Mouse (Mus musculus) forebrain, embryonic 13.5 days (tissue): ENCODE measurements around the gene Coro7. TPM values are rescaled to one million over a fixed set of nuclear protein-coding genes. Genes with fewer than 3 reads are reported as not detected.
A peak's percentile ranks its signal among the peaks of the same experiment; 100 is the strongest.

ENCODE experiments used
- ATAC-seq: fragments of 200-750 bp; cut with Nextera tagmentation; 2 replicates; pipeline ENCODE4 v1.8.0; 2017
- H3K27ac ChIP-seq: fragments of 300-500 bp; sonication (generic); 2 replicates; pipeline ENCODE4 v1.5.1; 2015; ENCODE audit warnings: inconsistent platforms, mild to moderate bottlenecking, moderate library complexity
- H3K27me3 ChIP-seq: fragments of 300-500 bp; sonication (generic); 2 replicates; pipeline ENCODE4 v1.6.1; 2015; ENCODE audit warnings: mild to moderate bottlenecking, inconsistent platforms
- H3K36me3 ChIP-seq: fragments of 300-500 bp; sonication (generic); 2 replicates; pipeline ENCODE4 v1.6.1; 2015; ENCODE audit warnings: mild to moderate bottlenecking, inconsistent platforms; ENCODE audit not compliant: poor library complexity, severe bottlenecking
- H3K4me1 ChIP-seq: fragments of 300-500 bp; sonication (generic); 2 replicates; pipeline ENCODE4 v1.6.1; 2015; ENCODE audit warnings: inconsistent platforms
- H3K4me2 ChIP-seq: fragments of 300-500 bp; sonication (generic); 2 replicates; pipeline ENCODE4 v1.6.1; 2015; ENCODE audit warnings: inconsistent platforms, mild to moderate bottlenecking, moderate library complexity
- H3K4me3 ChIP-seq: fragments of 300-500 bp; sonication (generic); 2 replicates; pipeline ENCODE4 v1.5.1; 2015; ENCODE audit warnings: mild to moderate bottlenecking, inconsistent platforms
- H3K9ac ChIP-seq: fragments of 300-500 bp; sonication (generic); 2 replicates; pipeline ENCODE4 v1.6.1; 2015; ENCODE audit warnings: mild to moderate bottlenecking, inconsistent platforms
- H3K9me3 ChIP-seq: fragments of 300-500 bp; sonication (generic); replicated peaks from 2 replicates; pipeline ENCODE4 v1.6.1; 2016; ENCODE audit warnings: inconsistent platforms
- WGBS: fragments of 180-500 bp; shearing (Covaris S2); methylation state at CpG from one replicate; pipeline ENCODE4 v1.1.7; 2015; 5-methylcytosine and 5-hydroxymethylcytosine counted together
- polyA plus RNA-seq: library from polyadenylated mRNA; unstranded; fragments of >200 nt; fragmentation: Nextera tagmentation; extraction: Ambion mirVana; gene quantifications from 2 replicates; pipeline ENCODE4 v1.2.1, GENCODE M21; 2015

Gene Coro7
- 19.4 and 20.1 TPM in 2 replicates for polyA plus RNA-seq

GRCm38 (mm10) chr16:4679121-4680018 lies at the start of gene Coro7:
Coro7 (minus strand) TSS chr16:4679777.
- 0 out of 2 replicates have a peak, but pooled peaks cover 2% of the 10 kb centered on the region for H3K27me3 ChIP-seq

GRCm38 (mm10) chr16:4727963-4728362 lies 48.4 kb upstream of the Coro7 start:
- no peak for ATAC-seq
- no peaks in the 10 kb centered on the region for H3K36me3 ChIP-seq
- H3K27me3 ChIP-seq: no peaks in the 10 kb centered on the region
- no peaks in the 10 kb centered on the region for H3K9me3 ChIP-seq
- 91% methylated on average over 1 of the region's 1 CpGs for WGBS
- H3K9ac ChIP-seq: no peak overlapping the region
- H3K27ac ChIP-seq: no peak overlapping the region
- H3K4me1 ChIP-seq: peaks cover 13% of the 10 kb centered on the region
- no peak overlapping the region for H3K4me2 ChIP-seq
- no peak overlapping the region for H3K4me3 ChIP-seq

More at GRCm38 (mm10) chr16:4679121-4680018, at the start of gene Coro7:
- under 1% methylated on average over 47 of the region's 47 CpGs for WGBS
- no peak within 1 kb of the TSS for H3K27ac ChIP-seq
- peak; percentile 91 for ATAC-seq
- H3K9me3 ChIP-seq: no peaks in the 10 kb centered on the region
- H3K36me3 ChIP-seq: peaks cover 15% of the 10 kb centered on the region
- H3K4me3 ChIP-seq: peak within 1 kb of the TSS; percentile 66
- peak within 1 kb of the TSS; percentile 93 for H3K4me2 ChIP-seq
- H3K4me1 ChIP-seq: peaks cover 18% of the 10 kb centered on the region
- peak within 1 kb of the TSS; percentile 80 for H3K9ac ChIP-seq

- H3K4me3 ChIP-seq: peak overlapping the region; percentile 70; the same call in 1 of the 2 replicates
- no peak for ATAC-seq
- no peaks in the 10 kb centered on the region for H3K9me3 ChIP-seq
- H3K4me1 ChIP-seq: peaks cover 13% of the 10 kb centered on the region
- no peak overlapping the region for H3K9ac ChIP-seq
- no peak overlapping the region for H3K27ac ChIP-seq
- H3K4me2 ChIP-seq: peak overlapping the region; percentile 87
- H3K27me3 ChIP-seq: no peaks in the 10 kb centered on the region
- no peaks in the 10 kb centered on the region for H3K36me3 ChIP-seq
- WGBS: 95% methylated on average over 1 of the region's 1 CpGs
Observed at GRCm38 (mm10) chr16:4727526-4727925, 47.9 kb upstream of the Coro7 start.

GRCm38 (mm10) chr16:4726528-4727128 lies 47.1 kb upstream of the Coro7 start:
- WGBS: 2% methylated on average over 40 of the region's 40 CpGs
- H3K36me3 ChIP-seq: no peaks in the 10 kb centered on the region
- H3K9ac ChIP-seq: peak overlapping the region; percentile 89
- ATAC-seq: peak; percentile 36
- H3K9me3 ChIP-seq: no peaks in the 10 kb centered on the region
- no peaks in the 10 kb centered on the region for H3K27me3 ChIP-seq
- peak overlapping the region; percentile 70 for H3K4me3 ChIP-seq
- H3K4me2 ChIP-seq: peak overlapping the region; percentile 87
- peak overlapping the region; percentile 69 for H3K27ac ChIP-seq
- peaks cover 13% of the 10 kb centered on the region for H3K4me1 ChIP-seq

- peak; percentile 98 for ATAC-seq
- Histone ChIP-seq H3K27me3 (no peaks in the 10 kb centered on the region), H3K4me3 (peak within 1 kb of the TSS; percentile 70), H3K9ac (peak within 1 kb of the TSS; percentile 89), H3K27ac (peak within 1 kb of the TSS; percentile 69), H3K4me2 (peak within 1 kb of the TSS; percentile 87), H3K4me1 (peaks cover 13% of the 10 kb centered on the region), H3K9me3 (no peaks in the 10 kb centered on the region), H3K36me3 (no peaks in the 10 kb centered on the region)
- 5% methylated on average over 35 of the region's 35 CpGs for WGBS
Observed at GRCm38 (mm10) chr16:4725780-4726527, 46.4 kb upstream of the Coro7 start, which contains the start of gene Hmox2. Hmox2 (plus strand) TSS chr16:4726361.

GRCm38 (mm10) chr16:4725266-4725665 lies 45.7 kb upstream of the Coro7 start:
- 83% methylated on average over 4 of the region's 4 CpGs for WGBS
- no peaks in the 10 kb centered on the region for H3K9me3 ChIP-seq
- no peak overlapping the region for H3K4me2 ChIP-seq

GRCm38 (mm10) chr16:4722915-4723209 lies 43.3 kb upstream of the Coro7 start:
- no peaks in the 10 kb centered on the region for H3K9me3 ChIP-seq
- no peaks in the 10 kb centered on the region for H3K36me3 ChIP-seq
- H3K4me2 ChIP-seq: no peak overlapping the region
- H3K27ac ChIP-seq: no peak overlapping the region
- peaks cover 14% of the 10 kb centered on the region for H3K4me1 ChIP-seq
- H3K9ac ChIP-seq: no peak overlapping the region
- no peak for ATAC-seq
- WGBS: 79% methylated on average over 3 of the region's 3 CpGs
- H3K27me3 ChIP-seq: no peaks in the 10 kb centered on the region
- no peak overlapping the region for H3K4me3 ChIP-seq

More at GRCm38 (mm10) chr16:4725266-4725665, 45.7 kb upstream of the Coro7 start:
- Histone ChIP-seq H3K27me3 (no peaks in the 10 kb centered on the region), H3K27ac (no peak overlapping the region), H3K4me1 (peaks cover 11% of the 10 kb centered on the region), H3K36me3 (no peaks in the 10 kb centered on the region), H3K9ac (no peak overlapping the region), H3K4me3 (no peak overlapping the region)
- no peak for ATAC-seq

GRCm38 (mm10) chr16:4722128-4722914 lies 42.7 kb upstream of the Coro7 start:
- Histone ChIP-seq H3K4me2 (no peak overlapping the region), H3K4me1 (peaks cover 16% of the 10 kb centered on the region), H3K36me3 (no peaks in the 10 kb centered on the region), H3K4me3 (no peak overlapping the region), H3K9ac (no peak overlapping the region), H3K27ac (no peak overlapping the region), H3K9me3 (no peaks in the 10 kb centered on the region), H3K27me3 (no peaks in the 10 kb centered on the region)
- no peak for ATAC-seq
- 64% methylated on average over 7 of the region's 7 CpGs for WGBS

- Histone ChIP-seq H3K9me3 (no peaks in the 10 kb centered on the region), H3K27ac (peak within 1 kb of the TSS; percentile 87), H3K36me3 (peaks cover 28% of the 10 kb centered on the region), H3K9ac (peak within 1 kb of the TSS; percentile 81), H3K27me3 (no peaks in the 10 kb centered on the region), H3K4me3 (peak within 1 kb of the TSS; percentile 62), H3K4me1 (peaks cover 8% of the 10 kb centered on the region), H3K4me2 (peak within 1 kb of the TSS; percentile 76)
- 9% methylated on average over 33 of the region's 33 CpGs for WGBS
- ATAC-seq: peak; percentile 93
Observed at GRCm38 (mm10) chr16:4718753-4719518, 39.4 kb upstream of the Coro7 start, which contains the start of gene Nmral1. Nmral1 (minus strand) TSS chr16:4719356.

- no peaks in the 10 kb centered on the region for H3K27me3 ChIP-seq
- H3K4me3 ChIP-seq: peak overlapping the region; percentile 62
- peak overlapping the region; percentile 81 for H3K9ac ChIP-seq
- ATAC-seq: no peak
- WGBS: 53% methylated on average over 3 of the region's 3 CpGs
- peak overlapping the region; percentile 76 for H3K4me2 ChIP-seq
- H3K27ac ChIP-seq: no peak overlapping the region
- peaks cover 39% of the 10 kb centered on the region for H3K36me3 ChIP-seq
- peaks cover 8% of the 10 kb centered on the region for H3K4me1 ChIP-seq
- H3K9me3 ChIP-seq: no peaks in the 10 kb centered on the region
Observed at GRCm38 (mm10) chr16:4717866-4718265, 38.3 kb upstream of the Coro7 start.
